Mouse (Mus musculus): ENCODE results near the gene Rnase11. TPM values are rescaled to one million over a fixed set of nuclear protein-coding genes. Genes with fewer than 3 reads are reported as not detected.

The Rnase11 gene
- polyA plus RNA-seq, 1 experiment: not detected

GRCm38 (mm10) chr14:51008781-51009180, 41.2 kb downstream of the Rnase11 start:
- no peaks in the 10 kb centered on the region for H3K4me1 ChIP-seq (ENCODE audit: control insufficient read depth, insufficient read depth, low read length)
- H3K9ac ChIP-seq (ENCODE audit: low read depth, poor library complexity, severe bottlenecking): no peak overlapping the region
- no peak overlapping the region for H3K27ac ChIP-seq (ENCODE audit: insufficient read depth, low read length)
- H3K27me3 ChIP-seq (ENCODE audit: control insufficient read depth, insufficient read depth, low read length, poor library complexity, severe bottlenecking): no peaks in the 10 kb centered on the region
- H3K9me3 ChIP-seq (replicated peaks; ENCODE audit: control insufficient read depth, insufficient read depth, low read length, poor library complexity, severe bottlenecking): peaks cover 4% of the 10 kb centered on the region; the same call in 1 of the 2 replicates
- no peak overlapping the region for H3K4me3 ChIP-seq (ENCODE audit: low read depth, low read length)
- no peak for TF ChIP-seq EP300 (IDR thresholded peaks at IDR 0.05; ENCODE audit: insufficient read depth, low read depth, low read length)
- no peak for TF ChIP-seq POLR2A (IDR thresholded peaks at IDR 0.05; ENCODE audit: insufficient read depth, low read length)
- TF ChIP-seq CTCF (IDR thresholded peaks at IDR 0.05; ENCODE audit: low read depth, low read length): no peak
- H3K36me3 ChIP-seq (ENCODE audit: control insufficient read depth, insufficient read depth, low read length, poor library complexity, severe bottlenecking): no peaks in the 10 kb centered on the region

- Histone ChIP-seq H3K9me3 (replicated peaks; ENCODE audit: control insufficient read depth, insufficient read depth, low read length, poor library complexity, severe bottlenecking) (peaks cover 4% of the 10 kb centered on the region; the same call in 1 of the 2 replicates), H3K27ac (ENCODE audit: insufficient read depth, low read length) (no peak overlapping the region), H3K4me1 (ENCODE audit: control insufficient read depth, insufficient read depth, low read length) (no peaks in the 10 kb centered on the region), H3K4me3 (ENCODE audit: low read depth, low read length) (no peak overlapping the region), H3K9ac (ENCODE audit: low read depth, poor library complexity, severe bottlenecking) (no peak overlapping the region), H3K36me3 (ENCODE audit: control insufficient read depth, insufficient read depth, low read length, poor library complexity, severe bottlenecking) (no peaks in the 10 kb centered on the region), H3K27me3 (ENCODE audit: control insufficient read depth, insufficient read depth, low read length, poor library complexity, severe bottlenecking) (no peaks in the 10 kb centered on the region)
- TF ChIP-seq EP300 (IDR thresholded peaks at IDR 0.05; ENCODE audit: insufficient read depth, low read depth, low read length): no peak
- no peak for TF ChIP-seq POLR2A (IDR thresholded peaks at IDR 0.05; ENCODE audit: insufficient read depth, low read length)
- no peak for TF ChIP-seq CTCF (IDR thresholded peaks at IDR 0.05; ENCODE audit: low read depth, low read length)
These were observed 41.8 kb downstream of the Rnase11 start for GRCm38 (mm10) chr14:51007914-51008713.

GRCm38 (mm10) chr14:51007152-51007801, 42.7 kb downstream of the Rnase11 start, which contains the start of gene Rnase10:
TSS of gene Rnase10 (plus strand) at chr14:51007751.
- Histone ChIP-seq H3K4me1 (ENCODE audit: control insufficient read depth, insufficient read depth, low read length) (no peaks in the 10 kb centered on the region), H3K9me3 (replicated peaks; ENCODE audit: control insufficient read depth, insufficient read depth, low read length, poor library complexity, severe bottlenecking) (peaks cover 4% of the 10 kb centered on the region; the same call in 1 of the 2 replicates), H3K9ac (ENCODE audit: low read depth, poor library complexity, severe bottlenecking) (no peak within 1 kb of the TSS), H3K27me3 (ENCODE audit: control insufficient read depth, insufficient read depth, low read length, poor library complexity, severe bottlenecking) (no peaks in the 10 kb centered on the region), H3K36me3 (ENCODE audit: control insufficient read depth, insufficient read depth, low read length, poor library complexity, severe bottlenecking) (no peaks in the 10 kb centered on the region), H3K4me3 (ENCODE audit: low read depth, low read length) (no peak within 1 kb of the TSS), H3K27ac (ENCODE audit: insufficient read depth, low read length) (no peak within 1 kb of the TSS)
- TF ChIP-seq EP300 (IDR thresholded peaks at IDR 0.05; ENCODE audit: insufficient read depth, low read depth, low read length) (no peak), POLR2A (IDR thresholded peaks at IDR 0.05; ENCODE audit: insufficient read depth, low read length) (no peak), CTCF (IDR thresholded peaks at IDR 0.05; ENCODE audit: low read depth, low read length) (no peak)

Other genes with a start within 250 kb of the Rnase11 start
- 0.44 TPM in 1 of 2 replicates, not detected in the other for gene Ccnb1ip1, start 242.4 kb downstream of the Rnase11 start, polyA plus RNA-seq (2011; ENCODE audit: insufficient read depth, insufficient read length, low read depth, missing spikeins)
- 86.5 and 91.5 TPM in 2 replicates for gene Parp2, start 242.3 kb downstream of the Rnase11 start, polyA plus RNA-seq (2011; ENCODE audit: insufficient read depth, insufficient read length, low read depth, missing spikeins)
- gene Tep1, start 179.6 kb downstream of the Rnase11 start, polyA plus RNA-seq (2011; ENCODE audit: insufficient read depth, insufficient read length, low read depth, missing spikeins): 12.1 and 19.4 TPM in 2 replicates
- not detected in 2 replicates for gene Klhl33, start 152.7 kb downstream of the Rnase11 start, polyA plus RNA-seq (2011; ENCODE audit: insufficient read depth, insufficient read length, low read depth, missing spikeins)
- gene Osgep, start 125.3 kb downstream of the Rnase11 start, polyA plus RNA-seq (2011; ENCODE audit: insufficient read depth, insufficient read length, low read depth, missing spikeins): 68.4 and 72.5 TPM in 2 replicates
- gene Apex1, start 125.2 kb downstream of the Rnase11 start, polyA plus RNA-seq (2011; ENCODE audit: insufficient read depth, insufficient read length, low read depth, missing spikeins): 165 and 181 TPM in 2 replicates
- 90.3 and 95.5 TPM in 2 replicates for gene Pip4p1, start 119.3 kb downstream of the Rnase11 start, polyA plus RNA-seq (2011; ENCODE audit: insufficient read depth, insufficient read length, low read depth, missing spikeins)
- 58.9 and 64.4 TPM in 2 replicates for gene Pnp, start 119.1 kb downstream of the Rnase11 start, polyA plus RNA-seq (2011; ENCODE audit: insufficient read depth, insufficient read length, low read depth, missing spikeins)
- gene Gm49342, start 105.6 kb downstream of the Rnase11 start, polyA plus RNA-seq (2011; ENCODE audit: insufficient read depth, insufficient read length, low read depth, missing spikeins): 24.9 and 31.0 TPM in 2 replicates
- gene Pnp2, start 94.2 kb downstream of the Rnase11 start, polyA plus RNA-seq (2011; ENCODE audit: insufficient read depth, insufficient read length, low read depth, missing spikeins): 6.1 and 9.4 TPM in 2 replicates
- gene Rnase10, start 42.4 kb downstream of the Rnase11 start, polyA plus RNA-seq (2011; ENCODE audit: insufficient read depth, insufficient read length, low read depth, missing spikeins): not detected in 2 replicates
- not detected in 2 replicates for gene Rnase9, start 8.3 kb downstream of the Rnase11 start, polyA plus RNA-seq (2011; ENCODE audit: insufficient read depth, insufficient read length, low read depth, missing spikeins)
- not detected in 2 replicates for gene Rnase12, start 7.5 kb upstream of the Rnase11 start, polyA plus RNA-seq (2011; ENCODE audit: insufficient read depth, insufficient read length, low read depth, missing spikeins)
- not detected in 2 replicates for gene Olfr750, start 24.3 kb upstream of the Rnase11 start, polyA plus RNA-seq (2011; ENCODE audit: insufficient read depth, insufficient read length, low read depth, missing spikeins)
- gene Rnase4, start 40.9 kb upstream of the Rnase11 start, polyA plus RNA-seq (2011; ENCODE audit: insufficient read depth, insufficient read length, low read depth, missing spikeins): 7.0 and 7.2 TPM in 2 replicates
- gene Ang, start 41.0 kb upstream of the Rnase11 start, polyA plus RNA-seq (2011; ENCODE audit: insufficient read depth, insufficient read length, low read depth, missing spikeins): 3.2 and 3.6 TPM in 2 replicates
- gene Eddm3b, start 64.3 kb upstream of the Rnase11 start, polyA plus RNA-seq (2011; ENCODE audit: insufficient read depth, insufficient read length, low read depth, missing spikeins): not detected in 2 replicates
- not detected in 2 replicates for gene Rnase6, start 73.7 kb upstream of the Rnase11 start, polyA plus RNA-seq (2011; ENCODE audit: insufficient read depth, insufficient read length, low read depth, missing spikeins)
- gene Rnase1, start 96.6 kb upstream of the Rnase11 start, polyA plus RNA-seq (2011; ENCODE audit: insufficient read depth, insufficient read length, low read depth, missing spikeins): not detected in 2 replicates
- not detected in 2 replicates for gene Rnase2b, start 112.1 kb upstream of the Rnase11 start, polyA plus RNA-seq (2011; ENCODE audit: insufficient read depth, insufficient read length, low read depth, missing spikeins)
- not detected in 2 replicates for gene Ang2, start 149.0 kb upstream of the Rnase11 start, polyA plus RNA-seq (2011; ENCODE audit: insufficient read depth, insufficient read length, low read depth, missing spikeins)
- not detected in 2 replicates for gene Ear14, start 153.2 kb upstream of the Rnase11 start, polyA plus RNA-seq (2011; ENCODE audit: insufficient read depth, insufficient read length, low read depth, missing spikeins)
- gene Rnase2a, start 205.9 kb upstream of the Rnase11 start, polyA plus RNA-seq (2011; ENCODE audit: insufficient read depth, insufficient read length, low read depth, missing spikeins): not detected in 2 replicates

All from ES-Bruce4 (cell line).